Mouse (Mus musculus) heart, adult 2 months (tissue): Measurements from ENCODE around the gene Zmiz1. TPM values are rescaled to one million over a fixed set of nuclear protein-coding genes. Genes with fewer than 3 reads are reported as not detected.

Experiments
- DNase-seq, 2 experiments: peaks; one replicate each; pipeline ENCODE4 v3.0.0; 2021
- H3K27ac ChIP-seq: fragments of 200-600 bp; 2 replicates; pipeline ENCODE4 v1.8.1; 2022
- H3K27me3 ChIP-seq: fragments of 200-500 bp; 2 replicates; pipeline ENCODE4 v1.6.1; 2012; ENCODE audit warnings: mild to moderate bottlenecking, low read length, inconsistent platforms, mixed read lengths; ENCODE audit not compliant: control insufficient read depth, insufficient read depth
- H3K36me3 ChIP-seq: fragments of 200-500 bp; 2 replicates; pipeline ENCODE4 v1.6.1; 2012; ENCODE audit warnings: low read length, inconsistent platforms; ENCODE audit not compliant: control insufficient read depth, insufficient read depth
- H3K4me1 ChIP-seq: fragments of 200-500 bp; 2 replicates; pipeline ENCODE4 v1.6.1; 2011; ENCODE audit warnings: low read length; ENCODE audit not compliant: control insufficient read depth, insufficient read depth
- H3K4me3 ChIP-seq: fragments of 200-600 bp; 2 replicates; pipeline ENCODE4 v1.8.1; 2022
- H3K79me2 ChIP-seq: fragments of 200-500 bp; replicated peaks from 2 replicates; pipeline ENCODE4 v1.6.1; 2012; ENCODE audit warnings: mild to moderate bottlenecking, inconsistent platforms, low read length, moderate library complexity, mixed read lengths; ENCODE audit not compliant: control insufficient read depth, insufficient read depth
- H3K9ac ChIP-seq: fragments of 200-500 bp; 2 replicates; pipeline ENCODE4 v1.6.1; 2012; ENCODE audit warnings: low read depth, mild to moderate bottlenecking, control low read depth, inconsistent platforms, low read length, mixed read lengths
- CTCF ChIP-seq: fragments of 200-600 bp; IDR thresholded peaks from 2 replicates; pipeline ENCODE4 v1.8.1; 2022; ENCODE audit warnings: antibody characterized with exemption, mild to moderate bottlenecking, moderate library complexity
- EP300 ChIP-seq: fragments of 200-500 bp; IDR thresholded peaks from 2 replicates; pipeline ENCODE4 v1.6.1; 2011; ENCODE audit warnings: low read depth, low read length, control low read depth; ENCODE audit not compliant: insufficient read depth
- POLR2A ChIP-seq: fragments of 200-500 bp; IDR thresholded peaks from 2 replicates; pipeline ENCODE4 v1.6.1; 2011; ENCODE audit warnings: mild to moderate bottlenecking, low read depth, low read length, control low read depth; ENCODE audit not compliant: insufficient read depth
- WGBS: fragments of 180-500 bp; shearing (Covaris S2); methylation state at CpG from one replicate; pipeline ENCODE4 v1.1.7; 2018; 5-methylcytosine and 5-hydroxymethylcytosine counted together
- intact Hi-C: fragments of 180-260 bp; cut with DNase I; formaldehyde crosslinking; loops from one replicate; pipeline ENCODE4 v1.15.1; 2025
- polyA plus RNA-seq: library from polyadenylated mRNA; depleted of rRNA; stranded (reverse); fragments of >200 nt; gene quantifications from 2 replicates; pipeline ENCODE4 v1.2.3, GENCODE M21; 2012
- total RNA-seq, 2 experiments: library from RNA; stranded (reverse); gene quantifications; 2 replicates each; pipeline ENCODE4 v1.2.3; 2021

The Zmiz1 gene
- total and polyA plus RNA-seq, 3 experiments: 27.1 to 42.0 (median 40.7) TPM

DNA sequence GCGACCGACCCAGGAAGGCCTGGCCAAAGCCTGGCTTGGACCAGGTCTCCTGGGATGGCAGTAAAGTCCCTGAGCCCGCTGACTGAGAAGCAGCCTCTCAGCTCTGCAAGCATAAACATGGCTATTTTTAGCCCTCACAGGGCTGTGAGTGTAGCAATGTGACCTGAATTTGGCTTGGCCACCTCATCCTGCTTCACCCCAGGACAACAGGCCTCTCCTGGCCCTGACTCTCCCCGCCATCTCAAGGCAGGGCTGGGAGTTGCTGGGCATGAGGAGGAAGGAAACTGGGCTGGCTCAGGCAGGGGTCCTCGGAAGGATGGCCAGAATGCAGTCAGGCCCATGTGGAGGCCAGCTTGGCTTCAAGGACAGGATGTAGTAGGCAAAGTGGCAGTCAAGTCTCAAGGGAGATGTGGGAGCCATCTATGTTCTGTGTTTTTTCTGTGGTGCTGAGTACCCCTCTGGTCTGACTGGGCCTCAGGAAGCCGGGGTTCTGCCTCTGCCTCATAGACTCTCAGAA lies 29.2 kb downstream of the Zmiz1 start:
- WGBS: 9% methylated on average over 6 of the region's 6 CpGs
- intact Hi-C loops: loop anchor here (2.0 kb wide), 2 partner anchors 21 to 27 kb away; no protein-coding TSS in a partner anchor
- peak; percentile 75 to 87 for DNase-seq
- Histone ChIP-seq H3K27ac (peak overlapping the region; percentile 94), H3K4me3 (no peak overlapping the region), H3K4me1 (peaks cover 72% of the 10 kb centered on the region), H3K27me3 (no peaks in the 10 kb centered on the region), H3K36me3 (peaks cover 3% of the 10 kb centered on the region; the same call in 1 of the 2 replicates), H3K79me2 (peaks cover 6% of the 10 kb centered on the region), H3K9ac (peak overlapping the region; percentile 33)
- TF ChIP-seq CTCF (peak; percentile 23; the same call in 1 of the 2 replicates), POLR2A (peak; percentile 76), EP300 (peak; percentile 87)

DNA sequence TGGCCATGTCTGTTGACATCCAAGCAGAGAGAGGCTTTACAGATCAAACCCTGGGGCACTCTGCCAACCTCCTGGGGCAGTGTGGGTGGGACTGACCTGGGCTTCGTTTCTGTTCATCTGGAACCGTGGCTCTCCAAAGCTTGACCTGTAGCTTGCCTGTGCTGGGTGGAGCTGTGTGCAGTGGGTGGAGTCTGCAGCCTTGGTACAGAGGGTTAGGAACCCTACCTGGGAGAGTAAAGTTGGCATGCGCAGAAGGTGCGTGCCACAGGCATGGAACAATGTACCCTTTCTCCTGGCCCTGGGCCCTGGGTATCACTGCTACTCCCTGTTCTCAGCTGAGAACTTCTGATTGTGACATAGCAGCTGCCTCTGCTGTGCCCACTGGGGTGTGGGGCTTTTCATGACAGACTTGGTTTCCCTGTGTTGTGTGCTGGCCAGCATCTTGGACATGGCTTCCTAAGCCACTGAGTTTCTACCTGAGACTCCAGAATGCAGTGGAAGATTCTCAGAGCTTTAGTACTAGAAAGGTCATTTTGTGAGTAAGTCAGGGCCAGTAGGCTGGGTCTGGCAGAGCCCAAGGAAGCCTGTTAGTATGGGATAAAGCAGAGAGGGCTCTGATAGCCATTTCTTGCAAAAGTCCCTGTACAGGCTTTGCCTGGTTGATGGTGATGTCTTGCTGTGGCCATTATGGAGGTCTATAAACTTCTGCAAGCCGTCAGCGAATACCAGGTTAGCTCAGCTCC lies 30.5 kb downstream of the Zmiz1 start:
- Histone ChIP-seq H3K79me2 (peaks cover 11% of the 10 kb centered on the region), H3K36me3 (peaks cover 3% of the 10 kb centered on the region; the same call in 1 of the 2 replicates), H3K27ac (peak overlapping the region; percentile 94), H3K9ac (no peak overlapping the region), H3K4me3 (no peak overlapping the region), H3K4me1 (peaks cover 77% of the 10 kb centered on the region), H3K27me3 (no peaks in the 10 kb centered on the region)
- DNase-seq: peak in 1 of 2 experiments; percentile 76
- 65% methylated on average over 6 of the region's 6 CpGs for WGBS
- TF ChIP-seq POLR2A (no peak), CTCF (no peak), EP300 (peak; percentile 79)
- intact Hi-C loops: loop anchor here (2.0 kb wide), 2 partner anchors 19 to 29 kb away; no protein-coding TSS in a partner anchor

DNA sequence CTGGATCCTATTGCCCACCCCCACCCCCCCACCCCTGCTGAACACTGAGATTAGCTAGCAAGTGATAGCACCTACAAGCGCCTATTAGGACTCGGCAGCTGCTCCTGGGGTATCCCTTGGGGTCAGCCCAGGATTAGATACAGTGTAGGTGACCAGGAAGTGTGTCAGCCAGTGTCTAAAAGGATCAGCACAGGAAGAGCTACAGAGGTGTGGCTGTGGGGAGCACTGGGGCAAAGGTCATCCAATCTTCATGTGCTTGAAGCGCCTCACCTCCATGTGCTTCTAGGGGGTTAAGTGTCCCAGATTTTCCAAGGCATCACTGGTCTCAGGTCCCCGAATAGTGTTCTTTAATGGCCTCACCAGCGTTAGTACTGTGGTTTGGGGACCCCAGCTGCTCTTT lies 33.0 kb downstream of the Zmiz1 start:
- intact Hi-C loops: no loop called here
- TF ChIP-seq POLR2A: no peak
- H3K4me1 ChIP-seq: peaks cover 83% of the 10 kb centered on the region

DNA sequence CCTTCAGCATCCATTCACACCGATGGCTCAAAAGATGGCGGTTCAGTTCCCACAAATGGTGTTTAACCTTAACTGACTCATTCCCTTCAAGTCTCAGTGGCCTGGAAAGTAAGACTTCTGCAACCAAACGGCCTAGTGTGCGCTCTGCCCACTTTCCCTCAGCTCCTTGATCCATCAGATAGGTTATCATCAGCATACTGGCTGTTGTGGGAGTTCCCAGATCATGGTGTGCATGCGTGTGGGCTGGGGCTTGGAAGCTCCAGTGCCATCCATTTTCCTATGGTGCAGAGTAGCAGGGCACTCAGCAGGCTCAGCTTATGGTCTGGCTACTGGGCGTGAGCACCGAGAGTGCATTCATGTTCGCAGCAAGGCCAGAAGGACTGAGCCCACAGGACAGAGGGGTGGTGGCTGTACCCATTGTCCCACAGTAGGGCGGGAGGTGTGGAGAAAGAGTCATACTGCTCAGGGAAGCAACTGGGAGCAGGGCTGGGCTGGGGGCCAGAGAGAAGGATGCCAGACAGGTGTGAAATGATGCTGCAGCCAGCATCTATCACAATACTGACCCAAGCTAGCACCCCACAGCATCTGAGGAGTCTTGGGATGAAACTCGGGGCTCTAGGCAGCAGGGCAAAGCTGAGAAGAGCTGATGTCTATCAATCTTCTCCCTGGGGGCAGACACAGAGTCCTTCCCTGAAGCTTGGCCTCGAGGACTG lies 33.7 kb downstream of the Zmiz1 start:
- 70% methylated on average over 11 of the region's 11 CpGs for WGBS
- Histone ChIP-seq H3K4me3 (no peak overlapping the region), H3K4me1 (peaks cover 82% of the 10 kb centered on the region), H3K36me3 (peaks cover 5% of the 10 kb centered on the region; the same call in 1 of the 2 replicates), H3K9ac (no peak overlapping the region), H3K27ac (no peak overlapping the region; the same call in 1 of the 2 replicates), H3K79me2 (peaks cover 17% of the 10 kb centered on the region), H3K27me3 (no peaks in the 10 kb centered on the region)
- intact Hi-C loops: no loop called here
- TF ChIP-seq POLR2A (no peak), EP300 (no peak), CTCF (no peak)
- no peak for DNase-seq

More for the DNA sequence above, 33.0 kb downstream of the Zmiz1 start:
- Histone ChIP-seq H3K4me3 (no peak overlapping the region), H3K27me3 (no peaks in the 10 kb centered on the region), H3K36me3 (peaks cover 5% of the 10 kb centered on the region; the same call in 1 of the 2 replicates), H3K79me2 (peaks cover 17% of the 10 kb centered on the region), H3K9ac (no peak overlapping the region), H3K27ac (no peak overlapping the region)
- 64% methylated on average over 5 of the region's 5 CpGs for WGBS
- DNase-seq: no peak

DNA sequence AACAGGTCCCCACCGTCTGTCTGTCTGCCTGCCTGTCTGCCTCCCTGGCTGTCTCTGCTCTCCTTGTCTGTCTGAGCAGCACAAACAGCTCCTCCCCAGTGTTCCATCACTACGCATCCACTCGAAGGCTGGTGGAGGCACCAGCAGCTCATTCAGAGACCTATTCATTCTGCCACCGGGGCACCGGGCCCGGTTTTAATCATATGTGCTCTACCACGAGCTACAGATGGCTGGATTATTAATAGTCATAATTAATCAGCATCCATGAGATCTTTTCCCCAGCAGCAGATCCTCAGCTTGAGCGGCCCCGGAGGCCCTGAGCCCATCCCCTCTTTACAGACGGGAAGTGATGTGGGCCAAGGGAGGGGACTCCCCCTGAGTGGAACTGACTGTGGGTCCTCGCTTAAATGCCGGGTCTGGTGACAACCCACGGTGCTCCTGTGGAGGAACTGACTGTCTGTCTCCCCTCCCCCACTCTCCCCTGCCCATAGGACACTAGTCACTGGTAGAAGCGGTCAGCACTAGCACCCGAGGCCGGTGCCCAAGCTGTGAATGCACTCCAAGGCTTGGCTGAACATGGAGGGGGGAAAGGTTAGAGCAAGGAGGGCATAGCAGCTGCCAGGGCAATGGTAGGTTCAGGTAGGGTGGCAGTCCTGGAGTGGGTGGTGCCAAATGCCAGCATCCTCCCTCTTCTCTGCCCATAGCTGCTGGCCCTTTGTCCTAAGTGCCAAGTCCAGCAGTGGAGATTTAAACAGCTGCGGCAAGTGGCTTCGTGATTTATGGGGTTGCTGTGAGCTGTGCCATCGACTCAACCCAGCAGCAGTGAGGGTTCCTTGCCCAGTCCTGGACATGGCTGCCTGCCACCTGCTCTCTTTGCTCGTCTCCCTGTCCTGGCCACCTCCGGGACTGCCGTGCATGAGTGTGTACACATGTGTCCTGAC lies 34.6 kb downstream of the Zmiz1 start:
- Histone ChIP-seq H3K9ac (no peak overlapping the region), H3K79me2 (peaks cover 17% of the 10 kb centered on the region), H3K4me1 (peaks cover 79% of the 10 kb centered on the region), H3K36me3 (peaks cover 4% of the 10 kb centered on the region; the same call in 1 of the 2 replicates), H3K27ac (peak overlapping the region; percentile 31), H3K4me3 (no peak overlapping the region), H3K27me3 (no peaks in the 10 kb centered on the region)
- intact Hi-C loops: no loop called here
- DNase-seq: no peak
- 38% methylated on average over 22 of the region's 22 CpGs for WGBS
- TF ChIP-seq POLR2A (no peak), CTCF (no peak), EP300 (no peak)
